Mouse (Mus musculus): ENCODE measurements around the gene Gm5565.

GRCm38 (mm10) chr5:146147903-146148302, 12.4 kb downstream of the Gm5565 start:
- TF ChIP-seq POLR2A (IDR thresholded peaks at IDR 0.05; ENCODE audit: extremely low read depth, insufficient read depth, low read length) (no peak), CTCF (IDR thresholded peaks at IDR 0.05; ENCODE audit: low read depth, low read length) (no peak)
